Mouse (Mus musculus) erythroblast, embryonic 14.5 days (primary cell): ENCODE measurements at regions not wholly inside any gene's neighbourhood (a gene's known extent, or its start where the extent isn't known, plus 50 kb on each side); places are given as distances from the start of the nearest gene placed in this dataset.

Experiments used
- GATA1 ChIP-seq: IDR thresholded peaks from 2 replicates; pipeline ENCODE4 v1.6.1; 2012; ENCODE audit warnings: low read length, inconsistent platforms, mixed read lengths
- TAL1 ChIP-seq: IDR thresholded peaks from 3 replicates; pipeline ENCODE4 v1.6.1; 2012; ENCODE audit warnings: low read length, inconsistent platforms, mixed read lengths

DNA sequence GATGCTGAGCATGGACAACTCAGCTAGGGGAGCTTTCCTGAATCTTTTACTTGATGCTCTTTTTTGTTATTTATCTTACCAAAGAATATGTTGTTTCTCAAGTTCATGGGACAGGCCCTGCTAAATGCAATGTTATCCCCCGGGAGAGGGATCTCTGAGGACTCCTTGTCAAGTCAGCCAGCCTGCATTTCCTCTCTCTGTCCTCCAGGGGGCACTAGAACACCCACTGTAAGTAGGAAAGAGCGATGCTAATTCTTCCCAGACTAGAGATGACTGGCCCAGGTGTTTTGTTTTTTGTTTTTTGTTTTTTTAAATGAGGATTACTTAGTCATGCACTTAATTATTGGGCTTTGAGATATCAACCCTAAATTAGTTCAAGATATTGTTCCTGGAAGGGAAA lies 386.8 kb upstream of the Prkcq start:
- TF ChIP-seq GATA1 (no peak), TAL1 (no peak)
